In genomic region chr11:94390825-94391224, GRCm38 (mm10) we compare ENCODE assay signal across 1 mouse cellular context.
A peak's percentile ranks its signal among the peaks of the same experiment; 100 is the strongest.
TF ChIP-seq lines count a peak whose summit lies in the region.

No protein-coding gene starts in this region.

TF ChIP-seq in CH12.LX, 34 proteins besides CTCF, POLR2A, EP300 and RAD21:
- TF ChIP-seq MAFK (IDR thresholded peaks at IDR 0.05; ENCODE audit: insufficient replicate concordance, low read length), result 0 out of 2 replicates have a peak, but pooled peaks have one; percentile 11
- peak; percentile 85 for TF ChIP-seq ZNF384 (IDR thresholded peaks at IDR 0.05; ENCODE audit: low read depth, low read length)
- TF ChIP-seq KAT2A (IDR thresholded peaks at IDR 0.05; ENCODE audit: insufficient replicate concordance, low read length), result no peak
